Mouse (Mus musculus) forebrain, embryonic 14.5 days (tissue): ENCODE measurements around the gene Optn. TPM values are rescaled to one million over a fixed set of nuclear protein-coding genes. Genes with fewer than 3 reads are reported as not detected.
"Not testable (repeated sequence)": the region's sequence is repeated elsewhere in the genome, so short reads cannot be mapped to it uniquely, and the experiment has no call there.

Source experiments
- ATAC-seq: fragments of 200-750 bp; cut with Nextera tagmentation; 2 replicates; pipeline ENCODE4 v1.8.0; 2017; ENCODE audit warnings: mild to moderate bottlenecking, moderate library complexity
- DNase-seq: peaks from one replicate; pipeline ENCODE4 v3.0.0-alpha.2; 2015; ENCODE audit warnings: low spot score
- H3K27ac ChIP-seq: fragments of 300-500 bp; sonication (generic); 2 replicates; pipeline ENCODE4 v1.5.1; 2014; ENCODE audit warnings: low read depth, mild to moderate bottlenecking, control low read depth, low read length, moderate library complexity
- H3K27me3 ChIP-seq: fragments of 300-500 bp; sonication (generic); replicated peaks from 2 replicates; pipeline ENCODE4 v1.6.1; 2014; ENCODE audit warnings: low read length, control low read depth, mixed read lengths; ENCODE audit not compliant: control insufficient read depth, insufficient read depth
- H3K36me3 ChIP-seq: fragments of 300-500 bp; sonication (generic); 2 replicates; pipeline ENCODE4 v1.6.1; 2014; ENCODE audit warnings: low read length, control low read depth; ENCODE audit not compliant: control insufficient read depth, insufficient read depth
- H3K4me1 ChIP-seq: fragments of 300-500 bp; sonication (generic); 2 replicates; pipeline ENCODE4 v1.6.1; 2014; ENCODE audit warnings: antibody characterized with exemption, low read length, control low read depth; ENCODE audit not compliant: control insufficient read depth, insufficient read depth
- H3K4me2 ChIP-seq: fragments of 300-500 bp; sonication (generic); 2 replicates; pipeline ENCODE4 v1.6.1; 2014; ENCODE audit warnings: mild to moderate bottlenecking, control low read depth, low read length
- H3K4me3 ChIP-seq: fragments of 300-500 bp; sonication (generic); 2 replicates; pipeline ENCODE4 v1.5.1; 2014; ENCODE audit warnings: low read depth, low read length, control low read depth
- H3K9ac ChIP-seq: fragments of 300-500 bp; sonication (generic); 2 replicates; pipeline ENCODE4 v1.6.1; 2014; ENCODE audit warnings: mild to moderate bottlenecking, low read length, control low read depth, moderate library complexity
- H3K9me3 ChIP-seq: fragments of 300-500 bp; sonication (generic); replicated peaks from 2 replicates; pipeline ENCODE4 v1.6.1; 2016; ENCODE audit warnings: low read length, control low read depth, mixed read lengths; ENCODE audit not compliant: control insufficient read depth
- WGBS: fragments of 180-500 bp; shearing (Covaris S2); extraction: QIAGEN DNeasy Blood & Tissue Kit; methylation state at CpG from one replicate; pipeline ENCODE4 v1.1.7; 2014; 5-methylcytosine and 5-hydroxymethylcytosine counted together
- polyA plus RNA-seq: library from polyadenylated mRNA; unstranded; fragments of >200 nt; fragmentation: Nextera tagmentation; extraction: Ambion mirVana; gene quantifications from 2 replicates; pipeline ENCODE4 v1.2.1, GENCODE M21; 2014

Optn gene
- polyA plus RNA-seq, 1 experiment from 2014 or later: 4.5 TPM

GRCm38 (mm10) chr2:5090385-5090784 lies 26.5 kb upstream of the Optn start:
- not testable (repeated sequence) for H3K4me1 ChIP-seq, H3K9me3 ChIP-seq, H3K27me3 ChIP-seq, H3K4me3 ChIP-seq, H3K9ac ChIP-seq, H3K27ac ChIP-seq, H3K4me2 ChIP-seq, H3K36me3 ChIP-seq
- WGBS: 40% methylated on average over 2 of the region's 4 CpGs
- peak; percentile 78 for DNase-seq
- ATAC-seq: peak; percentile 62; the same call in 1 of the 2 replicates

GRCm38 (mm10) chr2:5087667-5088066 lies 23.8 kb upstream of the Optn start:
- Histone ChIP-seq H3K4me2 (no peak overlapping the region), H3K36me3 (no peaks in the 10 kb centered on the region), H3K9ac (no peak overlapping the region), H3K27me3 (no peaks in the 10 kb centered on the region), H3K4me3 (no peak overlapping the region), H3K9me3 (no peaks in the 10 kb centered on the region), H3K4me1 (no peaks in the 10 kb centered on the region), H3K27ac (no peak overlapping the region)
- no peak for DNase-seq
- ATAC-seq: no peak
- 88% methylated on average over 3 of the region's 3 CpGs for WGBS

- Histone ChIP-seq H3K9me3 (no peaks in the 10 kb centered on the region), H3K27me3 (no peaks in the 10 kb centered on the region), H3K27ac (no peak overlapping the region), H3K36me3 (no peaks in the 10 kb centered on the region), H3K9ac (no peak overlapping the region), H3K4me2 (no peak overlapping the region), H3K4me3 (no peak overlapping the region), H3K4me1 (no peaks in the 10 kb centered on the region)
- no peak for DNase-seq
- WGBS: 89% methylated on average over 7 of the region's 7 CpGs
- ATAC-seq: no peak
These were observed 19.9 kb upstream of the Optn start for GRCm38 (mm10) chr2:5083739-5084138.

- peak; percentile 61 for ATAC-seq
- Histone ChIP-seq H3K36me3 (no peaks in the 10 kb centered on the region), H3K4me3 (peak overlapping the region; percentile 21; the same call in 1 of the 2 replicates), H3K27me3 (no peaks in the 10 kb centered on the region), H3K9me3 (no peaks in the 10 kb centered on the region), H3K4me2 (peak overlapping the region; percentile 48), H3K9ac (peak overlapping the region; percentile 40), H3K4me1 (no peaks in the 10 kb centered on the region), H3K27ac (no peak overlapping the region)
- 7% methylated on average over 14 of the region's 14 CpGs for WGBS
- peak; percentile 89 for DNase-seq
These were observed 16.4 kb upstream of the Optn start for GRCm38 (mm10) chr2:5080053-5080787.

- Histone ChIP-seq H3K4me1 (no peaks in the 10 kb centered on the region), H3K9me3 (no peaks in the 10 kb centered on the region), H3K4me3 (no peak overlapping the region), H3K4me2 (no peak overlapping the region), H3K27ac (no peak overlapping the region), H3K27me3 (no peaks in the 10 kb centered on the region), H3K9ac (no peak overlapping the region), H3K36me3 (no peaks in the 10 kb centered on the region)
- DNase-seq (no peak), ATAC-seq (no peak)
- 68% methylated on average over 2 of the region's 2 CpGs for WGBS
These were observed 14.1 kb upstream of the Optn start for GRCm38 (mm10) chr2:5077937-5078336.

GRCm38 (mm10) chr2:5077490-5077889 lies 13.6 kb upstream of the Optn start:
- Histone ChIP-seq H3K4me3 (no peak overlapping the region), H3K36me3 (no peaks in the 10 kb centered on the region), H3K9me3 (no peaks in the 10 kb centered on the region), H3K27me3 (no peaks in the 10 kb centered on the region), H3K27ac (no peak overlapping the region), H3K4me1 (no peaks in the 10 kb centered on the region), H3K9ac (no peak overlapping the region), H3K4me2 (no peak overlapping the region)
- ATAC-seq (no peak), DNase-seq (no peak)
- WGBS: 83% methylated on average over 2 of the region's 2 CpGs

GRCm38 (mm10) chr2:5075856-5076255 lies 12.0 kb upstream of the Optn start:
- Histone ChIP-seq H3K9ac (no peak overlapping the region), H3K4me3 (no peak overlapping the region), H3K27me3 (no peaks in the 10 kb centered on the region), H3K36me3 (no peaks in the 10 kb centered on the region), H3K4me1 (no peaks in the 10 kb centered on the region), H3K4me2 (no peak overlapping the region), H3K27ac (no peak overlapping the region), H3K9me3 (no peaks in the 10 kb centered on the region)
- DNase-seq (no peak), ATAC-seq (no peak)

GRCm38 (mm10) chr2:5075432-5075831 lies 11.6 kb upstream of the Optn start:
- Histone ChIP-seq H3K27ac (no peak overlapping the region), H3K27me3 (no peaks in the 10 kb centered on the region), H3K4me3 (no peak overlapping the region), H3K4me1 (no peaks in the 10 kb centered on the region), H3K9ac (no peak overlapping the region), H3K4me2 (no peak overlapping the region), H3K36me3 (no peaks in the 10 kb centered on the region), H3K9me3 (no peaks in the 10 kb centered on the region)
- WGBS: 51% methylated on average over 2 of the region's 2 CpGs
- DNase-seq (no peak), ATAC-seq (no peak)

- Histone ChIP-seq H3K27me3 (no peaks in the 10 kb centered on the region), H3K4me3 (no peak overlapping the region), H3K4me1 (no peaks in the 10 kb centered on the region), H3K9me3 (no peaks in the 10 kb centered on the region), H3K4me2 (no peak overlapping the region), H3K27ac (no peak overlapping the region), H3K9ac (no peak overlapping the region), H3K36me3 (no peaks in the 10 kb centered on the region)
- 91% methylated on average over 3 of the region's 3 CpGs for WGBS
- no peak for ATAC-seq
- no peak for DNase-seq
These were observed 9.9 kb upstream of the Optn start for GRCm38 (mm10) chr2:5073785-5074184.
